ENCODE assay signal across 17 mouse cellular contexts in the genomic region with DNA sequence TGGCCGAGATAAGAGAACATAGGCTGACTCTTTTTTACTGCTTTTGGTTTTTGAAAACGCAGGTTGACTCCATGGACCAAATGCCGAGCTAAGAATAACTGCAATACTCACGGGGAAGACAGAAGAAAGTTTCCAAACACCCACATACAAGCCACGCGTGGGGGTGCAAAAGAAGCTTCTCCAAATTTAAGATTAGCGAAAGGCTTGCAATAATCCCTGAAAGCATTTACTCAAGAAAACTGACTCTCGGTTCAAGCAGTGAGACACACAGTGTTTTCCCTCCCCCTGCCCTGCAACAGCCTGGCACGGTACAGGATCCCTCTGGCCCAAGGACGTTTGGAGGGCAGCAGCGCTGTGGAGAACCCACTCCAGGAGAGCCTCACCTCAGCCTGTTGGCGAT.
DNase-seq lines count a peak whose midpoint lies in the region; ATAC-seq and TF ChIP-seq lines count a peak whose summit lies in the region.
"Had no signal": no experiment of that assay in that cellular context is flagged by ENCODE, and none has a peak within 500 bp of the region (broad histone marks: within the 10 kb centered on the region; RNA-seq: fewer than 3 reads in every experiment).

No protein-coding gene starts in this region.

- ATAC-seq in erythroblast, adult 5-6 weeks (replicated peaks; ENCODE audit: low FRiP score, poor library complexity, severe bottlenecking) = no peak
- ATAC-seq: forebrain, embryonic 16.5 days; intestine, postnatal 0 days; liver, postnatal 0 days had no signal

- intact Hi-C loops in left cerebral cortex, postnatal 14 days (cut with DNase I) = no loop called here

- peak; percentile 20 to 29 for DNase-seq in layer of hippocampus, adult 2 months (ENCODE audit: low spot score in 2 of 2)
- DNase-seq in layer of hippocampus, postnatal 25 days (ENCODE audit: extremely low spot score in 1 of 2, low spot score in 1 of 2) = no peak
- peak; percentile 45 to 55 for DNase-seq in frontal cortex, postnatal 14 days (ENCODE audit: low spot score in 2 of 2)
- DNase-seq in left cerebral cortex, postnatal 14 days (ENCODE audit: low spot score in 2 of 2) = peak; percentile 65 to 70
- peak; percentile 73 to 82 for DNase-seq in right cerebral cortex, postnatal 36 days (ENCODE audit: low spot score in 2 of 2)
- DNase-seq in ovary, postnatal 10 days (ENCODE audit: low spot score) = no peak
- DNase-seq: cerebellum, adult 11 months; gastrocnemius, postnatal 14 days; kidney, postnatal 10 days; liver; liver, postnatal 0 days; thymus, adult 2 months had no signal

- TF ChIP-seq CTCF in layer of hippocampus, adult 2 months (conservative IDR thresholded peaks at IDR 0.05) = no peak

- peak overlapping the region; percentile 47; the same call in 1 of the 2 replicates for H3K27ac ChIP-seq in layer of hippocampus, adult 2 months
- H3K27ac ChIP-seq: embryonic facial prominence, embryonic 12.5 days; hindbrain, embryonic 14.5 days had no signal

- no peak overlapping the region for H3K4me3 ChIP-seq in layer of hippocampus, adult 2 months
- H3K4me3 ChIP-seq: embryonic facial prominence, embryonic 12.5 days had no signal

Comparison
In these comparisons a context has a peak if more than half of its experiments do, and no peak if none do; other contexts are left out.
1. DNase-seq: peak in layer of hippocampus, adult 2 months (2 of 2), frontal cortex, postnatal 14 days (2 of 2), left cerebral cortex, postnatal 14 days (2 of 2) and right cerebral cortex, postnatal 36 days (2 of 2); none in layer of hippocampus, postnatal 25 days (0 of 2) and ovary, postnatal 10 days (single experiment).